Mouse (Mus musculus) urinary bladder, postnatal 0 days (tissue): ENCODE measurements around the gene Atg5. TPM values are rescaled to one million over a fixed set of nuclear protein-coding genes. Genes with fewer than 3 reads are reported as not detected.
A peak's percentile ranks its signal among the peaks of the same experiment; 100 is the strongest.

Source experiments
- microRNA counts: library from miRNA; unstranded; fragments of <30 nt; microRNA quantifications from one replicate; lab custom pipeline; 2016
- microRNA-seq: library from miRNA; unstranded; fragments of <30 nt; microRNA quantifications from one replicate; pipeline ENCODE4, GENCODE M21; 2016
- polyA plus RNA-seq: library from polyadenylated mRNA; unstranded; fragments of >200 nt; fragmentation: Nextera tagmentation; extraction: Ambion mirVana; gene quantifications from 2 replicates; pipeline ENCODE4 v1.2.1, GENCODE M21; 2015

Atg5 gene
- 35.7 and 36.7 TPM in 2 replicates for polyA plus RNA-seq

DNA sequence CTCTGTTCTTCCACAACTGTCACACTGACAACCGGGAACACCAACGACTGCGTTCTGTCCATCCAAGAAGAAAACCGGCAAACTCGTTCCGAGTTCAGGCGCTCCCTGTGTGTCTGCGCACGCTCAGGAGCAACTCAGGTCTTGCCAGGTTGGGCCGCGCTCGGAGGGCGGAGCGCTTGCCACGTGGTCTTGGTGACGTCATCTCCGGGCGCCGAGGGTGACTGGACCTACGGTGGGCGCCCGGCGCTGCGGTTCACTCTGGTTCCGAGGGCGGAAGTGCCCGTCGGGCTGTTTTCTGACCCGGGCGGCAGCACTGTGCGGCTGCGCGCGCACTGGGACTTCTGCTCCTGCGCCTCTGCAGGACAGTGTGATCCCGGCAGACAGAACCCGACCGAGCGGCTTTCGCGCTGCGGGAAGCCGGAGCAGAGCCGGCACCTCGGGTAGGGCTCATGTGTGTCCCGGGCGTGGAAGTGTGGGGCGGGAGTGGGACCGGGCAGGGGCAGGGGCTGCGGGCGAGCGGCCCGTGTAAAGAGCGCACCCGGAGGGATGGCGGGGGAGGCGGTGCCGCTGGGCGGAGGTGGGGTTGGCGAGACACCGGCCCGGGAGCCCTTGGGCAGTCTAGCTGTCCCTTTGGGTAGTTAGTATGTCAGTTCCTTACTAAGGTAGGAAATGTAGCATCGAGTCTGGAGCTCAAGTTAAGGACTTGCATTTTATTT is at the start of gene Atg5:
TSS of gene Atg5 (plus strand) at position 214 of the 716 bp plus-strand sequence.

MicroRNAs encoded within 50 kb of the gene (microRNA counts, 519-probe panel; counts per million panel counts)
- microRNA mmu-miR-1929 (lab: Ali Mortazavi, UCI): 1,430 counts per million, percentile 10 among the panel's probes with 10 or more counts

Small RNAs within 50 kb of the gene (microRNA-seq; reads per million reads assigned to microRNA genes)
- not detected for gene Mir1929

Other genes starting within 250 kb of the Atg5 start
- gene Crybg1, start 119.5 kb upstream of the Atg5 start, polyA plus RNA-seq: 5.7 and 6.3 TPM in 2 replicates